ENCODE assay signal across 8 mouse cellular contexts in the genomic region with DNA sequence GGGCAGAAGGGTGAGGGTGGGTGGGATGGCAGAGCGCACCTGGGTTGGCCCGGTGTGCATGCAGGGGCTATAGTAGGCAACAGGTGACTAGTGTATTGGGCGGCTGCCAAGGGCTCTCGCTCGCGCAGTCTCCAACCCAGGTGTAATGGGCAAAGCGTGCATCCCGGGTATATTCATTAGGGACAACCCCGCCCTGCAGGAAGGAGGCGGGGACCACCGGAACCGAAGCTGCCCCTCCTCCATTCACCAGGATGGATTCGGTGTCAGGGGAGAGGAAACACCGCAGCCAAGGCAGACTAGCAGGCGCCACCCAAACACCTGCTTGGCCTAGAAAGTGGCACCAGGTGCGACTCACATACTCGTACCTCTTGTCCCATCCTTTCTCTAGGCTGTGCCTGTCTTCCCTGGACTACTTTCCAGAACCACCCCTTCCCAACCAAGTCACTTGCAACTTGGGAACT. TPM values are rescaled to one million over a fixed set of nuclear protein-coding genes. Genes with fewer than 3 reads are reported as not detected.
DNase-seq lines count a peak whose midpoint lies in the region; ATAC-seq and TF ChIP-seq lines count a peak whose summit lies in the region.

No protein-coding gene starts in this region.

- no peaks in the 10 kb centered on the region for H3K27me3 ChIP-seq in C2C12 (ENCODE audit: control insufficient read depth, insufficient read depth, insufficient read length)
- H3K27me3 ChIP-seq in embryonic facial prominence, embryonic 10.5 days (replicated peaks; ENCODE audit: low read depth, poor library complexity, severe bottlenecking) = peaks cover 11% of the 10 kb centered on the region
- H3K27me3 ChIP-seq in heart, embryonic 16.5 days (ENCODE audit: control insufficient read depth, insufficient read depth, low read length) = no peaks in the 10 kb centered on the region
- H3K27me3 ChIP-seq in small intestine, adult 2 months (ENCODE audit: control insufficient read depth, insufficient read depth, low read length) = no peaks in the 10 kb centered on the region

- no peak overlapping the region for H3K4me3 ChIP-seq in C2C12 (ENCODE audit: insufficient read depth, poor library complexity, severe bottlenecking)
- H3K4me3 ChIP-seq in embryonic facial prominence, embryonic 10.5 days = peak overlapping the region; percentile 76
- H3K4me3 ChIP-seq in heart, embryonic 16.5 days (ENCODE audit: low read length) = peak overlapping the region; percentile 52
- H3K4me3 ChIP-seq in small intestine, adult 2 months (ENCODE audit: low read depth, low read length) = peak overlapping the region; percentile 59

- no peaks in the 10 kb centered on the region for H3K9me3 ChIP-seq in embryonic facial prominence, embryonic 10.5 days
- no peaks in the 10 kb centered on the region for H3K9me3 ChIP-seq in heart, embryonic 16.5 days (replicated peaks; ENCODE audit: control insufficient read depth, low read length)

- WGBS in embryonic facial prominence, embryonic 10.5 days = 2% methylated on average over 17 of the region's 17 CpGs
- 8% methylated on average over 17 of the region's 17 CpGs for WGBS in heart, embryonic 16.5 days
- 3% methylated on average over 17 of the region's 17 CpGs for WGBS in small intestine, adult 2 months

- H3K79me2 ChIP-seq in C2C12 (ENCODE audit: control insufficient read depth, insufficient read depth) = peaks cover 31% of the 10 kb centered on the region

- 0 out of 2 replicates have a peak, but pooled peaks have one; percentile 0 for ATAC-seq in heart, embryonic 16.5 days (replicated peaks; ENCODE audit: extremely low read depth, insufficient read depth, low FRiP score)

- H3K79me3 ChIP-seq in C2C12 (ENCODE audit: low read depth) = peaks cover 23% of the 10 kb centered on the region

- H3K4me2 ChIP-seq in heart, embryonic 16.5 days (ENCODE audit: low read depth, low read length) = peak overlapping the region; percentile 91

- H3K27ac ChIP-seq in embryonic facial prominence, embryonic 10.5 days (replicated peaks) = peak overlapping the region; percentile 81
- peak overlapping the region; percentile 39 for H3K27ac ChIP-seq in heart, embryonic 16.5 days (ENCODE audit: low read length)
- H3K27ac ChIP-seq in small intestine, adult 2 months (ENCODE audit: insufficient read depth, low read depth, low read length) = peak overlapping the region; percentile 3; the same call in 1 of the 2 replicates

- peak overlapping the region; percentile 68 for H3K9ac ChIP-seq in heart, embryonic 16.5 days (ENCODE audit: low read length)

- TF ChIP-seq POLR2A in small intestine, adult 2 months (IDR thresholded peaks at IDR 0.05; ENCODE audit: low read depth, low read length) = no peak

- peak; percentile 67 for DNase-seq in ZHBTc4 (ENCODE audit: low read depth, low spot score)
- peak; percentile 81 for DNase-seq in embryonic facial prominence, embryonic 10.5 days (ENCODE audit: low spot score)
- DNase-seq in kidney, postnatal 25 days = peak; percentile 84 to 93
- peak; percentile 51 for DNase-seq in lung, postnatal 14 days
- DNase-seq in adipocyte (ENCODE audit: low spot score) = no peak

- peaks cover 43% of the 10 kb centered on the region for H3K4me1 ChIP-seq in embryonic facial prominence, embryonic 10.5 days
- H3K4me1 ChIP-seq in heart, embryonic 16.5 days (ENCODE audit: control insufficient read depth, insufficient read depth, low read length) = peaks cover 36% of the 10 kb centered on the region
- H3K4me1 ChIP-seq in small intestine, adult 2 months (ENCODE audit: control insufficient read depth, insufficient read depth, insufficient read length, low read length) = peaks cover 17% of the 10 kb centered on the region

- H3K36me3 ChIP-seq in C2C12 (ENCODE audit: control insufficient read depth, insufficient read depth) = peaks cover 18% of the 10 kb centered on the region
- peaks cover 6% of the 10 kb centered on the region; the same call in 1 of the 2 replicates for H3K36me3 ChIP-seq in embryonic facial prominence, embryonic 10.5 days (replicated peaks)
- no peaks in the 10 kb centered on the region for H3K36me3 ChIP-seq in heart, embryonic 16.5 days (ENCODE audit: control insufficient read depth, insufficient read depth)
- H3K36me3 ChIP-seq in small intestine, adult 2 months (ENCODE audit: control insufficient read depth, insufficient read depth, low read length) = no peaks in the 10 kb centered on the region

- H3ac ChIP-seq in C2C12 (ENCODE audit: control insufficient read depth, insufficient read length, low read depth) = peak overlapping the region; percentile 19

- no peak for TF ChIP-seq CTCF in C2C12 (IDR thresholded peaks at IDR 0.05; ENCODE audit: control insufficient read depth, insufficient read depth, insufficient read length)
- no peak for TF ChIP-seq CTCF in small intestine, adult 2 months (IDR thresholded peaks at IDR 0.05; ENCODE audit: extremely low read depth, insufficient read length, insufficient replicate concordance, low read depth, low read length)

TF ChIP-seq in C2C12, 6 proteins besides CTCF, POLR2A, EP300 and RAD21:
- TF ChIP-seq MYOG (IDR thresholded peaks at IDR 0.05; ENCODE audit: control insufficient read depth, extremely low read depth, insufficient read length) (no peak), MYOD1 (IDR thresholded peaks at IDR 0.05; ENCODE audit: control insufficient read depth, insufficient read length, low read depth) (no peak), USF1 (IDR thresholded peaks at IDR 0.05; ENCODE audit: low read depth) (no peak), MAX (IDR thresholded peaks at IDR 0.05) (no peak), FOSL1 (IDR thresholded peaks at IDR 0.05; ENCODE audit: insufficient read depth, low read length, poor library complexity, severe bottlenecking) (no peak), CEBPB (IDR thresholded peaks at IDR 0.05; ENCODE audit: low read depth) (no peak)

RNA-seq across cellular contexts. Expression of gene Id2, which starts 4.2 kb away (rescaled TPM):
- 68.1 TPM for polyA plus RNA-seq in C2C12 (2012; fragmentation: generic; extraction: Trizol)
- polyA plus RNA-seq in embryonic facial prominence, embryonic 10.5 days (2016; fragmentation: Nextera tagmentation; extraction: Ambion mirVana) = 400 and 403 TPM in 2 replicates
- polyA plus RNA-seq in heart, embryonic 16.5 days (2015; fragmentation: Nextera tagmentation; extraction: Ambion mirVana) = 157 TPM in 2 replicates
- polyA plus RNA-seq in small intestine, adult 2 months (2012; rRNA removed) = 42.1 and 88.2 TPM in 2 replicates

Comparison
In these comparisons a context has a peak if more than half of its experiments do, and no peak if none do; other contexts are left out.
1. H3K27ac ChIP-seq: peak in every context shown above with its lines; median percentile 81 in embryonic facial prominence, embryonic 10.5 days; 39 in heart, embryonic 16.5 days; 3 in small intestine, adult 2 months.